Mouse (Mus musculus) C2C12 (cell line): ENCODE measurements around the gene Magoh. TPM values are rescaled to one million over a fixed set of nuclear protein-coding genes. Genes with fewer than 3 reads are reported as not detected.

ENCODE experiments used
- H3K27me3 ChIP-seq: one replicate; pipeline ENCODE4 v1.6.1; 2011; ENCODE audit not compliant: control insufficient read depth, insufficient read depth, insufficient read length
- H3K36me3 ChIP-seq: one replicate; pipeline ENCODE4 v1.6.1; 2011; ENCODE audit not compliant: control insufficient read depth, insufficient read depth
- H3K4me3 ChIP-seq: one replicate; pipeline ENCODE4 v1.5.1; 2011; ENCODE audit warnings: mild to moderate bottlenecking, control low read depth; ENCODE audit not compliant: poor library complexity, insufficient read depth, severe bottlenecking
- H3K79me2 ChIP-seq: one replicate; pipeline ENCODE4 v1.6.1; 2011; ENCODE audit not compliant: control insufficient read depth, insufficient read depth
- H3K79me3 ChIP-seq: one replicate; pipeline ENCODE4 v1.6.1; 2011; ENCODE audit warnings: low read depth, control low read depth
- H3ac ChIP-seq: one replicate; pipeline ENCODE3; 2011; ENCODE audit warnings: low read depth; ENCODE audit not compliant: control insufficient read depth, insufficient read length
- CEBPB ChIP-seq: IDR thresholded peaks from one replicate; pipeline ENCODE4 v1.6.1; 2011; ENCODE audit warnings: low read depth, mild to moderate bottlenecking, control low read depth, moderate library complexity
- CTCF ChIP-seq: IDR thresholded peaks from one replicate; pipeline ENCODE4 v1.5.1; 2011; ENCODE audit not compliant: control insufficient read depth, insufficient read depth, insufficient read length
- FOSL1 ChIP-seq: IDR thresholded peaks from one replicate; pipeline ENCODE4 v1.8.0; 2011; ENCODE audit warnings: mild to moderate bottlenecking, low read length; ENCODE audit not compliant: poor library complexity, insufficient read depth, severe bottlenecking
- MAX ChIP-seq: IDR thresholded peaks from one replicate; pipeline ENCODE4 v1.6.1; 2011; ENCODE audit warnings: mild to moderate bottlenecking, control low read depth
- MYOD1 ChIP-seq: IDR thresholded peaks from one replicate; pipeline ENCODE4 v1.6.1; 2011; ENCODE audit warnings: low read depth; ENCODE audit not compliant: control insufficient read depth, insufficient read length
- MYOG ChIP-seq: IDR thresholded peaks from one replicate; pipeline ENCODE4 v1.6.1; 2011; ENCODE audit not compliant: control insufficient read depth, insufficient read length; ENCODE audit errors: extremely low read depth
- USF1 ChIP-seq: IDR thresholded peaks from one replicate; pipeline ENCODE4 v1.6.1; 2011; ENCODE audit warnings: low read depth, mild to moderate bottlenecking, control low read depth, moderate library complexity
- polyA plus RNA-seq: library from polyadenylated mRNA; unstranded; fragments of >200 nt; fragmentation: generic; extraction: Trizol; gene quantifications from one replicate; pipeline ENCODE4 v1.2.1, GENCODE M21; 2012; ENCODE audit warnings: missing spikeins

Magoh gene
- polyA plus RNA-seq, 1 experiment: 166 TPM

GRCm38 (mm10) chr4:107834643-107835314, 44.8 kb upstream of the Magoh start:
- Histone ChIP-seq H3K79me2 (peaks cover 30% of the 10 kb centered on the region), H3K36me3 (peaks cover 18% of the 10 kb centered on the region), H3K27me3 (no peaks in the 10 kb centered on the region), H3K4me3 (no peak overlapping the region), H3ac (no peak overlapping the region), H3K79me3 (peaks cover 5% of the 10 kb centered on the region)
- no peak for TF ChIP-seq MYOG
- TF ChIP-seq CEBPB: no peak
- TF ChIP-seq MYOD1: no peak
- TF ChIP-seq FOSL1: no peak
- TF ChIP-seq MAX: no peak
- TF ChIP-seq USF1: no peak
- TF ChIP-seq CTCF: no peak

- no peak overlapping the region for H3ac ChIP-seq
- no peak overlapping the region for H3K4me3 ChIP-seq
- peaks cover 5% of the 10 kb centered on the region for H3K79me3 ChIP-seq
- H3K27me3 ChIP-seq: no peaks in the 10 kb centered on the region
- no peak for TF ChIP-seq MYOG
- no peak for TF ChIP-seq MAX
- TF ChIP-seq CEBPB: no peak
- TF ChIP-seq FOSL1: no peak
- no peak for TF ChIP-seq USF1
- TF ChIP-seq MYOD1: no peak
- no peak for TF ChIP-seq CTCF
- H3K79me2 ChIP-seq: peaks cover 22% of the 10 kb centered on the region
- peaks cover 18% of the 10 kb centered on the region for H3K36me3 ChIP-seq
Measured at GRCm38 (mm10) chr4:107835508-107835909, 44.0 kb upstream of the Magoh start.

- Histone ChIP-seq H3K27me3 (no peaks in the 10 kb centered on the region), H3K36me3 (peaks cover 18% of the 10 kb centered on the region), H3K4me3 (no peak overlapping the region), H3K79me2 (peaks cover 10% of the 10 kb centered on the region), H3K79me3 (no peaks in the 10 kb centered on the region), H3ac (no peak overlapping the region)
- TF ChIP-seq MAX (no peak), MYOG (no peak), MYOD1 (no peak), CEBPB (no peak), USF1 (no peak), CTCF (no peak), FOSL1 (no peak)
Measured at GRCm38 (mm10) chr4:107836758-107837157, 42.8 kb upstream of the Magoh start.

- Histone ChIP-seq H3K27me3 (no peaks in the 10 kb centered on the region), H3ac (no peak overlapping the region), H3K79me3 (no peaks in the 10 kb centered on the region), H3K79me2 (no peaks in the 10 kb centered on the region), H3K4me3 (no peak overlapping the region), H3K36me3 (peaks cover 18% of the 10 kb centered on the region)
- TF ChIP-seq MYOD1: no peak
- TF ChIP-seq MYOG: no peak
- no peak for TF ChIP-seq USF1
- no peak for TF ChIP-seq FOSL1
Measured at GRCm38 (mm10) chr4:107837910-107838309, 41.6 kb upstream of the Magoh start.

- Histone ChIP-seq H3K79me2 (no peaks in the 10 kb centered on the region), H3K4me3 (no peak overlapping the region), H3K27me3 (no peaks in the 10 kb centered on the region), H3K79me3 (no peaks in the 10 kb centered on the region), H3K36me3 (peaks cover 12% of the 10 kb centered on the region), H3ac (no peak overlapping the region)
- no peak for TF ChIP-seq CEBPB
- no peak for TF ChIP-seq MYOG
- no peak for TF ChIP-seq USF1
- no peak for TF ChIP-seq MAX
- no peak for TF ChIP-seq MYOD1
- no peak for TF ChIP-seq CTCF
- no peak for TF ChIP-seq FOSL1
Measured at GRCm38 (mm10) chr4:107843687-107844086, 35.9 kb upstream of the Magoh start.

- Histone ChIP-seq H3K27me3 (no peaks in the 10 kb centered on the region), H3K36me3 (peaks cover 12% of the 10 kb centered on the region), H3K79me3 (no peaks in the 10 kb centered on the region), H3K4me3 (no peak overlapping the region), H3ac (no peak overlapping the region), H3K79me2 (no peaks in the 10 kb centered on the region)
- TF ChIP-seq USF1 (no peak), CTCF (peak; percentile 86)
Measured at GRCm38 (mm10) chr4:107844971-107845370, 34.6 kb upstream of the Magoh start.
